Mouse (Mus musculus): Measurements from ENCODE around the gene Olfr1329. TPM values are rescaled to one million over a fixed set of nuclear protein-coding genes. Genes with fewer than 3 reads are reported as not detected.

Gene Olfr1329
- polyA plus RNA-seq (2014; fragmentation: Illumina TruSeq; extraction: RNeasy Lipid Tissue Mini Kit (QIAGEN cat#74804); ENCODE audit: low read depth, low replicate concordance), result not detected

GRCm38 (mm10) chr4:118917365-118917764 is at the start of gene Olfr1329:
Gene Olfr1329 (minus strand): TSS chr4:118917465.

GRCm38 (mm10) chr4:118961141-118961628 is 43.9 kb upstream of the Olfr1329 start, which contains the start of gene Lao1:
Gene Lao1 (plus strand): TSS chr4:118961578.

GRCm38 (mm10) chr4:118938512-118938911 is 21.2 kb upstream of the Olfr1329 start, which contains the start of gene Olfr1328:
Gene Olfr1328 (minus strand): TSS chr4:118938612.

GRCm38 (mm10) chr4:118888297-118888696 is 29.0 kb downstream of the Olfr1329 start, which contains the start of gene Olfr1330:
Gene Olfr1330 (plus strand): TSS chr4:118888597.

Other genes starting within 250 kb of the Olfr1329 start
- not detected for gene Olfr1342, start 224.7 kb downstream of the Olfr1329 start, polyA plus RNA-seq (2014; fragmentation: Illumina TruSeq; extraction: RNeasy Lipid Tissue Mini Kit (QIAGEN cat#74804); ENCODE audit: low read depth, low replicate concordance)
- gene Olfr1341, start 213.9 kb downstream of the Olfr1329 start, polyA plus RNA-seq (2014; fragmentation: Illumina TruSeq; extraction: RNeasy Lipid Tissue Mini Kit (QIAGEN cat#74804); ENCODE audit: low read depth, low replicate concordance), result not detected
- gene Olfr1340, start 197.3 kb downstream of the Olfr1329 start, polyA plus RNA-seq (2014; fragmentation: Illumina TruSeq; extraction: RNeasy Lipid Tissue Mini Kit (QIAGEN cat#74804); ENCODE audit: low read depth, low replicate concordance), result not detected
- gene Olfr1339, start 185.3 kb downstream of the Olfr1329 start, polyA plus RNA-seq (2014; fragmentation: Illumina TruSeq; extraction: RNeasy Lipid Tissue Mini Kit (QIAGEN cat#74804); ENCODE audit: low read depth, low replicate concordance), result not detected
- not detected for gene Olfr1338, start 158.7 kb downstream of the Olfr1329 start, polyA plus RNA-seq (2014; fragmentation: Illumina TruSeq; extraction: RNeasy Lipid Tissue Mini Kit (QIAGEN cat#74804); ENCODE audit: low read depth, low replicate concordance)
- gene Olfr1337, start 134.9 kb downstream of the Olfr1329 start, polyA plus RNA-seq (2014; fragmentation: Illumina TruSeq; extraction: RNeasy Lipid Tissue Mini Kit (QIAGEN cat#74804); ENCODE audit: low read depth, low replicate concordance), result not detected
- gene Olfr1335, start 107.5 kb downstream of the Olfr1329 start, polyA plus RNA-seq (2014; fragmentation: Illumina TruSeq; extraction: RNeasy Lipid Tissue Mini Kit (QIAGEN cat#74804); ENCODE audit: low read depth, low replicate concordance), result not detected
- gene Olfr1333, start 81.2 kb downstream of the Olfr1329 start, polyA plus RNA-seq (2014; fragmentation: Illumina TruSeq; extraction: RNeasy Lipid Tissue Mini Kit (QIAGEN cat#74804); ENCODE audit: low read depth, low replicate concordance), result not detected
- gene Olfr1331, start 52.8 kb downstream of the Olfr1329 start, polyA plus RNA-seq (2014; fragmentation: Illumina TruSeq; extraction: RNeasy Lipid Tissue Mini Kit (QIAGEN cat#74804); ENCODE audit: low read depth, low replicate concordance), result not detected
- not detected for gene Olfr1330, start 28.9 kb downstream of the Olfr1329 start, polyA plus RNA-seq (2014; fragmentation: Illumina TruSeq; extraction: RNeasy Lipid Tissue Mini Kit (QIAGEN cat#74804); ENCODE audit: low read depth, low replicate concordance)
- not detected for gene Olfr1328, start 21.1 kb upstream of the Olfr1329 start, polyA plus RNA-seq (2014; fragmentation: Illumina TruSeq; extraction: RNeasy Lipid Tissue Mini Kit (QIAGEN cat#74804); ENCODE audit: low read depth, low replicate concordance)
- not detected for gene Lao1, start 44.1 kb upstream of the Olfr1329 start, polyA plus RNA-seq (2014; fragmentation: Illumina TruSeq; extraction: RNeasy Lipid Tissue Mini Kit (QIAGEN cat#74804); ENCODE audit: low read depth, low replicate concordance)
- gene Slc2a1, start 191.2 kb upstream of the Olfr1329 start, polyA plus RNA-seq (2014; fragmentation: Illumina TruSeq; extraction: RNeasy Lipid Tissue Mini Kit (QIAGEN cat#74804); ENCODE audit: low read depth, low replicate concordance), result 6.3 TPM

All from kidney, adult 10 weeks (tissue).